Mouse (Mus musculus): Measurements from ENCODE around the gene Olfr33.

DNA sequence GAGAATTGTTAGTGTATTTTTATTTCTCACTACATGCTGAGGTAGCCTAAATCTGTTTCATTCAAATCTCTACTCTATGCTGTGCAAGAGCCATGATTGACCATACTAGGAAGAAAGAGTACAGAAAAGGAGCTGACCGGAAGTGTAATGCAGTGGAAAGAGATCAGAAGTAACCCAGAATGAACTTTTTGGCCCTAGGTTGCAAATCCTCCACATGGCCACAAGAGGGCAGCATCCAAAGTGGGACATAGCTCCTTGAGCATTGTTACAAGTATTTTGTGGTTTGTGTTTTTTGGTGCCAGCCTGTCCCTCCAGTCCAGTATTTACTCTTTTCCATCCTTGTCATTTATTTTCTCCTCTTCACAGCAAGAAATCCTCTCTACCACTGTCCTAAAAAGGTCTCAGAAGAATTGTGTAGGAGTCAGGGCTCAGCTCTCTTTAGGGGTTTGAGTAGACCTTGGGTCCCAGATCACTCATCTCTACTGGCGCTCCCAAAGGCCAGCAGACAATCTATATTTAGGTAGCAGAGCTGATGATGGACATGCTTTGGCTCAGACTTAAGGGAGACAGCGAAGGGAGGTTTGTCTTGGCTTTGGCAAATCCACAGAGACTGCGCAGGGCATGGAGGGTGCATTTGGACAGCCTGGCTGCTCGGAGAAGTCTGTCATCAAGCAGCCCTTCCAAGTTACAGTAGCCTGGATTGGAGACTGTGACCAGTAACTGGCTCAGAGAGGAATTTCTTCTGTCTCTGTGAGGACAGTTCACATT is 23.3 kb downstream of the Olfr33 start, which contains the start of gene Olfr557:
- TF ChIP-seq CTCF (IDR thresholded peaks at IDR 0.05; ENCODE audit: low read depth, low read length): no peak
- no peak for TF ChIP-seq POLR2A (IDR thresholded peaks at IDR 0.05; ENCODE audit: borderline replicate concordance, low read depth, low read length)

All from bone marrow macrophage, adult 2 months (primary cell).